Mouse (Mus musculus): Measurements from ENCODE around the gene Tnks2.

- TF ChIP-seq POLR2A (IDR thresholded peaks at IDR 0.05; ENCODE audit: borderline replicate concordance, control insufficient read depth, low read depth, low read length) (no peak), CTCF (IDR thresholded peaks at IDR 0.05; ENCODE audit: control insufficient read depth, insufficient read depth, low read length) (no peak)
Observed at GRCm38 (mm10) chr19:36929816-36930215, 95.8 kb downstream of the Tnks2 start.

All from bone marrow, adult 2 months (tissue).